Mouse (Mus musculus): ENCODE data around the gene Timm8a2.

DNA sequence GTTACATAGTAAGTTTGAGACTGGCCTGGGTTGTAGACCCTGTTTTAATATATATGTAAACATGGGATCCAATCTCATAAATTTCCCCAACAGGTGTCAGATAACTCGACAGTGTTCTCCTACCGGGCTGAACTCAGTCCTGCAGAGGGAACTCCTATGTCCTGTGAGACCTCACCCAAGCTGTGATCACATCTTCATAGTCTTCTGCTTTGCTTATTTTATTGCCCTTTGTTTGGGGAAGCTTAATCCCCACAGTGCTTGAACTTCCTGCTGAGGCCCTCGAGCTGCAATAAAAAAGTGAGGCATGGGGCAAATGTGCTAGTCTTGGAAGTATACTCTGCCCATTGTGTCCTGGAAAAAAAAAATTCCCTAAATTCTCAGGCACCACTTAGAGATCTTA is 46.8 kb downstream of the Timm8a2 start:
- TF ChIP-seq CTCF (IDR thresholded peaks at IDR 0.05; ENCODE audit: control insufficient read depth, insufficient read depth, insufficient read length) (no peak), USF1 (IDR thresholded peaks at IDR 0.05; ENCODE audit: low read depth) (no peak), MYOD1 (IDR thresholded peaks at IDR 0.05; ENCODE audit: control insufficient read depth, insufficient read length, low read depth) (no peak), MAX (IDR thresholded peaks at IDR 0.05) (no peak), MYOG (IDR thresholded peaks at IDR 0.05; ENCODE audit: control insufficient read depth, extremely low read depth, insufficient read length) (no peak)

Measured in C2C12 (cell line).